Mouse (Mus musculus): ENCODE results near the gene Mef2d. TPM values are rescaled to one million over a fixed set of nuclear protein-coding genes. Genes with fewer than 3 reads are reported as not detected.
"Not testable (repeated sequence)": the region's sequence is repeated elsewhere in the genome, so short reads cannot be mapped to it uniquely, and the experiment has no call there.

The Mef2d gene
- total RNA-seq, 2 experiments from 2014 or later: 203 to 231 TPM

- intact Hi-C loops (cut with DNase I): loop anchor here (5.0 kb wide), 1 partner anchor 80 kb away; no protein-coding TSS in a partner anchor
- DNase-seq (ENCODE audit: low spot score in 2 of 2): no peak
Observed at GRCm38 (mm10) chr3:88172440-88172839, 30.3 kb downstream of the Mef2d start.

- DNase-seq (ENCODE audit: low spot score in 2 of 2): peak in 1 of 2 experiments; percentile 59
- intact Hi-C loops (cut with DNase I): loop anchor here (5.0 kb wide), 1 partner anchor 81 kb away; no protein-coding TSS in a partner anchor
Observed at GRCm38 (mm10) chr3:88173375-88173774, 31.2 kb downstream of the Mef2d start.

GRCm38 (mm10) chr3:88174894-88175293, 32.7 kb downstream of the Mef2d start:
- intact Hi-C loops (cut with DNase I): loop anchor here (5.0 kb wide), 2 partner anchors 33 to 83 kb away; partner anchors contain the start of gene Mef2d
- DNase-seq (ENCODE audit: low spot score in 2 of 2): no peak

GRCm38 (mm10) chr3:88177106-88177505, 34.9 kb downstream of the Mef2d start:
- no peak for DNase-seq (ENCODE audit: low spot score in 2 of 2)
- intact Hi-C loops (cut with DNase I): loop anchor here (5.0 kb wide), 1 partner anchor 35 kb away; the partner anchor contains the start of gene Mef2d

- DNase-seq (ENCODE audit: low spot score in 2 of 2): peak; percentile 100
- intact Hi-C loops (cut with DNase I): loop anchor here (5.0 kb wide), 1 partner anchor 35 kb away; the partner anchor contains the start of gene Mef2d
Observed at GRCm38 (mm10) chr3:88177562-88178345, 35.6 kb downstream of the Mef2d start.

- not testable (repeated sequence) for DNase-seq (ENCODE audit: low spot score in 2 of 2)
- intact Hi-C loops (cut with DNase I): loop anchor here (5.0 kb wide), 1 partner anchor 36 kb away; the partner anchor contains the start of gene Mef2d
Observed at GRCm38 (mm10) chr3:88178346-88178733, 36.2 kb downstream of the Mef2d start.

- intact Hi-C loops (cut with DNase I): loop anchor here (5.0 kb wide), 1 partner anchor 37 kb away; the partner anchor contains the start of gene Mef2d
- no peak for DNase-seq (ENCODE audit: low spot score in 2 of 2)
Observed at GRCm38 (mm10) chr3:88178986-88179385, 36.8 kb downstream of the Mef2d start.

GRCm38 (mm10) chr3:88181374-88181773, 39.2 kb downstream of the Mef2d start:
- DNase-seq (ENCODE audit: low spot score in 2 of 2): peak; percentile 50 to 71

GRCm38 (mm10) chr3:88186424-88186823, 44.3 kb downstream of the Mef2d start:
- intact Hi-C loops (cut with DNase I): no loop called here
- no peak for DNase-seq (ENCODE audit: low spot score in 2 of 2)

More at GRCm38 (mm10) chr3:88181374-88181773, 39.2 kb downstream of the Mef2d start:
- intact Hi-C loops (cut with DNase I): no loop called here

- DNase-seq (ENCODE audit: low spot score in 2 of 2): no peak
- intact Hi-C loops (cut with DNase I): no loop called here
Observed at GRCm38 (mm10) chr3:88191146-88191545, 49.0 kb downstream of the Mef2d start.

- DNase-seq (ENCODE audit: low spot score in 2 of 2): no peak
- intact Hi-C loops (cut with DNase I): loop anchor here (1.0 kb wide), 1 partner anchor 50 kb away; no protein-coding TSS in a partner anchor
Observed at GRCm38 (mm10) chr3:88191820-88192616, 49.8 kb downstream of the Mef2d start.

- intact Hi-C loops (cut with DNase I): no loop called here
- no peak for DNase-seq (ENCODE audit: low spot score in 2 of 2)
Observed at GRCm38 (mm10) chr3:88197741-88198504, 55.8 kb downstream of the Mef2d start.

GRCm38 (mm10) chr3:88198505-88199020, 56.4 kb downstream of the Mef2d start:
- intact Hi-C loops (cut with DNase I): no loop called here
- DNase-seq (ENCODE audit: low spot score in 2 of 2): no peak

- intact Hi-C loops (cut with DNase I): loop anchor here (2.0 kb wide), 1 partner anchor 15 kb away; no protein-coding TSS in a partner anchor
- DNase-seq (ENCODE audit: low spot score in 2 of 2): no peak
Observed at GRCm38 (mm10) chr3:88199541-88200110, 57.5 kb downstream of the Mef2d start.

GRCm38 (mm10) chr3:88200161-88200971, 58.2 kb downstream of the Mef2d start:
- intact Hi-C loops (cut with DNase I): loop anchor here (2.0 kb wide), 1 partner anchor 14 kb away; no protein-coding TSS in a partner anchor

GRCm38 (mm10) chr3:88200972-88201330, 58.8 kb downstream of the Mef2d start:
- DNase-seq (ENCODE audit: low spot score in 2 of 2): peak in 1 of 2 experiments; percentile 43

More at GRCm38 (mm10) chr3:88200161-88200971, 58.2 kb downstream of the Mef2d start:
- peak in 1 of 2 experiments; percentile 54 for DNase-seq (ENCODE audit: low spot score in 2 of 2)

GRCm38 (mm10) chr3:88201640-88202039, 59.5 kb downstream of the Mef2d start:
- DNase-seq (ENCODE audit: low spot score in 2 of 2): no peak
- intact Hi-C loops (cut with DNase I): loop anchor here (2.0 kb wide), 1 partner anchor 13 kb away; no protein-coding TSS in a partner anchor

More at GRCm38 (mm10) chr3:88200972-88201330, 58.8 kb downstream of the Mef2d start:
- intact Hi-C loops (cut with DNase I): loop anchor here (2.0 kb wide), 1 partner anchor 14 kb away; no protein-coding TSS in a partner anchor
